Mouse (Mus musculus) C2C12 (cell line): ENCODE measurements around the gene Isg20.

Experiments used
- CEBPB ChIP-seq: IDR thresholded peaks from one replicate; pipeline ENCODE4 v1.6.1; 2011; ENCODE audit warnings: low read depth, mild to moderate bottlenecking, control low read depth, moderate library complexity
- CTCF ChIP-seq: IDR thresholded peaks from one replicate; pipeline ENCODE4 v1.5.1; 2011; ENCODE audit not compliant: control insufficient read depth, insufficient read depth, insufficient read length
- FOSL1 ChIP-seq: IDR thresholded peaks from one replicate; pipeline ENCODE4 v1.8.0; 2011; ENCODE audit warnings: mild to moderate bottlenecking, low read length; ENCODE audit not compliant: poor library complexity, insufficient read depth, severe bottlenecking
- MAX ChIP-seq: IDR thresholded peaks from one replicate; pipeline ENCODE4 v1.6.1; 2011; ENCODE audit warnings: mild to moderate bottlenecking, control low read depth
- MYOG ChIP-seq: IDR thresholded peaks from one replicate; pipeline ENCODE4 v1.6.1; 2011; ENCODE audit not compliant: control insufficient read depth, insufficient read length; ENCODE audit errors: extremely low read depth
- USF1 ChIP-seq: IDR thresholded peaks from one replicate; pipeline ENCODE4 v1.6.1; 2011; ENCODE audit warnings: low read depth, mild to moderate bottlenecking, control low read depth, moderate library complexity

GRCm38 (mm10) chr7:78926156-78926555, 12.9 kb downstream of the Isg20 start:
- no peak for TF ChIP-seq CTCF
- TF ChIP-seq MYOG: no peak
- TF ChIP-seq CEBPB: no peak
- no peak for TF ChIP-seq MAX
- no peak for TF ChIP-seq USF1
- TF ChIP-seq FOSL1: no peak
